Mouse (Mus musculus) liver, adult 2 months (tissue): Measurements from ENCODE around the gene Ino80d.

Source experiments
- CTCF ChIP-seq: fragments of 200-500 bp; IDR thresholded peaks from 2 replicates; pipeline ENCODE4 v1.5.1; 2011; ENCODE audit warnings: low read depth, low read length, control low read depth
- POLR2A ChIP-seq: fragments of 200-500 bp; IDR thresholded peaks from 2 replicates; pipeline ENCODE4 v1.6.1; 2011; ENCODE audit warnings: low read length, control low read depth; ENCODE audit not compliant: insufficient read depth; ENCODE audit errors: extremely low read depth

GRCm38 (mm10) chr1:62908508-62908907, 206.0 kb downstream of the Ino80d start:
- TF ChIP-seq CTCF (no peak), POLR2A (no peak)
